Mouse (Mus musculus) gastrocnemius, postnatal 4 days (tissue): ENCODE measurements around the gene Riok1. TPM values are rescaled to one million over a fixed set of nuclear protein-coding genes. Genes with fewer than 3 reads are reported as not detected.
A peak's percentile ranks its signal among the peaks of the same experiment; 100 is the strongest.

Experiments used
- DNase-seq, 2 experiments: peaks; one replicate each; pipeline ENCODE4 v3.0.0; 2021 to 2022; ENCODE audit warnings: low spot score in 2 of 2, mixed read lengths in 2 of 2
- long read RNA-seq, 2 experiments: library from polyadenylated mRNA; stranded (forward); transcript quantifications; one replicate each; pipeline ENCODE4 v2.0.0; 2021
- total RNA-seq, 2 experiments: library from RNA; stranded (reverse); gene quantifications; 2 replicates each; pipeline ENCODE4 v1.2.3; 2021

The Riok1 gene
- total RNA-seq: 10 to 100 TPM; 22.5 to 27.0 TPM
- long read RNA-seq, experiment 1, transcript Riok1-201 (17 exons, 2,738 nt): major isoform, 24 of 29 reads
- long read RNA-seq, experiment 1, partial matches to known transcripts: 1 of 29 reads
- long read RNA-seq, experiment 1, other reads (novel, unspliced or antisense): 3 of 29 reads
- long read RNA-seq, experiment 2, transcript Riok1-201 (17 exons, 2,738 nt): major isoform, 14 of 23 reads
- long read RNA-seq, experiment 2, partial matches to known transcripts: 3 of 23 reads
- long read RNA-seq, experiment 2, other reads (novel, unspliced or antisense): 6 of 23 reads

DNA sequence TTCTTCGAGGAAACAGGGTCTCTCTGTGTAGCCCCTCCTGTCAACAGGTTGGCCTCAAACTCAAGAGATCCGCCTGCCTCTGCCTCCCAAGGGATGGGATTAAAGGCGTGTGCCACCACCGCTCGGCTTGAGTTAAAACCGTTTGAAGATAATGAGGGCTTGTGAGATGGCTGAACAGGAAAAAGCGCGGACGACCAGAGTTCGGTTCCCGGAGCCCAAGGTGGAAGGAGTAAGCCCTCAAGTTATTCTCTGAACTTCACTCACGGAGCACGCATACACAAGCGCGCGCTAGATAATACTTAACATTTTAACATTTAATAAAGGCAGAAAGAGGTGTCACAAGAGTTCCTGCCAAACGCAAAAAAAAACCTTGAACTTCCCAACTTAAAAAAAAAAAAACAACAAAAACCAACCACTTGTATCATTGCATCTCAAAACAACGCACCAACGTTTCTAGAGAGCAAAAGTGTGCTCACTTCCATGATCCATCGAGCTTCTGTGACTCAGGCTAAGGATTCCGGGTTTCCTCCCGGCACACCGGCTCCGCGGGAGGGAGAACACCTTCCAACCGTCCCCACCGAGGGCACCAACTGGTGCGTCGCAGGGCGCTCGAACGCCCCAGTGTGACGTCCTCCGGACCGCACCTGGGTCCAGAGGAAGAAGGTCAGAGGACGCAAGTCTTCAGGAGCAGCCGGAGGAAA lies at the start of gene Riok1:
Gene Riok1, plus strand, starts transcription at position 653 of the 701 bp plus-strand sequence.
- peak in 1 of 2 experiments; percentile 20 for DNase-seq

DNA sequence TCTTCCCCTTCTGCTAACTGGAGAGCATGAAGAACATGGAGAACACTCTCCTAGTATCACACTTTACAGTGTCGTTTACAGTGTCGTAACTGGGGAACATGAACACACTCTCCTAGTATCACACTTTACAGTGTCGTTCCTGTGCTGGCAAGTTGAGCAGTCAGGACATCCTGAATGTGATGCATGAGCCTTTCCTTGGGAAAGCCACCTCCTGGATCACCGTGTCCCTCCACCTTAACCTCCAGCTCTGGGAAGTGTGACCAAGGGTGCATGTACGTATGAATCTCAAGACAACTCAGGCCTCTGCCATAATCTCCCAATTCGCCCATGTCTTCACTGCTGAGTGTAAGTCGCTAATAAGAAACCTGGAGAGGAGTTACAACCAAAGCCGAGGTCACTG lies 47.1 kb upstream of the Riok1 start:
- no peak for DNase-seq

DNA sequence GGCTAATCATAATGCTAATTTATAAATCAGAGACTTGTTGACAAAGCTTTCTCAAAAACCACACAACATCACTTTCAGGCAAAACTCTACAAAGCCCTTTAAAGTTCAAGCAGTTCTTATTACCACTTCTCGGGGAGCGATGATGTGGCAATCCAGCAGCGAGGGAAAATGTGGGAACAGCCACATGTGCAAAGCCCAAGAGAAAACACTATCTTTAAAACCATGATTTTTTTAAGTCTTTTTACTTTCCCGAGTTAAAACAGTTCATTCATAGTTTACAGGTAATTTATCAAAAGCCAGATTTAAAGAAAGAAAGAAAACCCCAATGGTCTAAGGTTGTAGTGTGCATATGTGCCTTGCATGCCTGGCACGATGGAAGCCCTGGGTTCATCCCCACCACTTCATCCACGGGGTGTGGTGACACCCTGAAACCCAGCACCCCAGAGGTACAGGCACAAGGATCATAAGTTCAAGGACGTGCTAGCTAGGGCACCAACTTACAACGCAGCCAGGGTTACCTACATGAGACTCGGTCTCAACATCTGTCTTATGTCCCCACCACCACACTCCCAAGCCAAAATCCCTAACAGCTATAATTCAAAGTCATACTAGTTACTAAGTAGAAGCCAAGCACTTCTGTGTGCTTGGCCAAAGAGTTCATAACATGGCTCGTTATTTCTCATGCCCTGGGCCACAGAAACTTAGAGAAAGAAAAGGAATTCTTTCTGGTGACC lies 44.0 kb upstream of the Riok1 start:
- DNase-seq: no peak

DNA sequence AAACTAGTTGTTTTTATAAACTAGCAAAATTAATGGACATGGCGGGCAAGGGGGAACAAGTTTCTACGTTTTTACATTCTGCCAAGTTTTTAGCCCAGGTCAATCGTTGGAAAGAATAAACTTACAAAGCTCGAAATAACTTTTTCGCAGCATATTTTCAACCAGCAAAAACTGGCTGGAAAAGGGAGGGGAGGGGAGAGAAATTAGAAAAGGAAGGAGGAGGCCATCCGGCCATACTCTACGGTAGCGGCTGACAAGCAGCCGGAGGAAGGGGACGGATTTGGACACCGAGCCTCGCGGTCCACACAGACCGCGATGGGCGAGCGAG lies 43.5 kb upstream of the Riok1 start:
- no peak for DNase-seq

DNA sequence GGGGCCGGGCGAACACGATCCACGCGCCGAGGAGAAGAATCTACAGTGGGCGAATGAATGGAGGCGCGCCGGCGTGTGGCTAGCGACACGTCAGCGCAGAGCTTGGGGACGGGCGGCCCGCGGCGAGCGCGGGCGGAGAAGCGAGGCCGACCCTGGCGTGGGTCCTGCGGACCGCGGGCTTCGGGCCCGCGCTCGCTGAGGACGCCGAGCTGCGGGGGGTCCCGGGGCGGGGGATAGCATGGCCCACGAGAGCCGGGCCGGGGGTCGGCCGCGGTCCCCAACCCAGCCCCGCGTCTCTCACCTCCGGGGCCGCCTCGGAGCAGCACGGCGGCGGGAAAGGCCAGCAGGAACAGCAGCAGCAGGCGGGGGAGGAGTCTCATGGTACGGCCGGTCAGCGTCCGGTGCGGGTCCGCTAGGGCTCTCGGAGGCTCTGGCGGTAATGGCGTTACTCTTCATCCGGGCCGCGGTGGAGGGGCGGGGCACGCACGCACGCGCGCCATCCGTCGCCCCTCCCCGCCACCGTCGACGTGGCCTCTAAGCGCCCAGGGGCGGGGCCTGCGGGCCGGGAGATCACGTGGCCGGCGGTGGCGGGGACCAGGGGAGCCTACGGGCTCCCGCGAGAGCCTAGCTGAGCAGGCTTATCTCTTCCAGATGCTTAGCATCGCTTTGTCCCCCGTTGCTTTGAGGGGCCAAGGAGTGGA lies 42.9 kb upstream of the Riok1 start, which contains the start of gene Ssr1:
Gene Ssr1, minus strand, starts transcription at position 514 of the 701 bp plus-strand sequence.
- peak; percentile 98 to 99 for DNase-seq

DNA sequence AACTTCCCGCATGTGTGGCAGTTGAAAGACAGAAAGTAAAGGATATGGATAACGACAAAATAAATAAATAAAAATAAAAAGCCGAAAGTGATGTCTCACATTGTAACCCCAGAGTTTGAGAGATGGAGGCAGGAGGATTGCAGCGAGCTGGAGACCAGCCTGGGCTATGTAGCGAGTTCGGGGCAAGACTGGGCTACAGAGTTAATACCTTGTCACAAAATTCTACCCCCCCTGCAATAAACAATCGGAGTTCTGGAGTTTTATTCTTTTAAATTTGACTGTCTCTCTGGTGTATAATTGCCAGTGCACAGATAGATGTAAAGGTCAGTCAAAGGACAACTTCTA lies 42.4 kb upstream of the Riok1 start:
- DNase-seq: no peak

DNA sequence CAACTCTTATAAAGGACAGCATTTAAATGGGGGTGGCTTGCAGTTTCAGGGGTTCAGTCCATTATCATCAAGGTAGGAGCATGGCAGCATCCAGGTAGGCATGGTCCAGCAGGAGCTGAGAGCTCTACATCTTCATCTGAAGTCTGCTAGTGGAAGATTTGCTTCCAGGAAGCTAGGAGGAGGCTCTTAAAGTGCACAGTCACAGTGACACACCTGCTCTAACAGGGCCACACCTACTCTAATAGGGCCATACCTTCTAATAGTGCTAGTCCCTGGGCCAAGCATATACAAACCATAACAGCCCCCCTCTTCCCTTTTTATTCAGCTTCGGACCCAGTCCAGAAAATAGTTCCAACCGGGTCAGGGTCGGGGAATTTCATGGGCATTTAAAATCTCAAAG lies 37.1 kb upstream of the Riok1 start:
- DNase-seq: no peak

DNA sequence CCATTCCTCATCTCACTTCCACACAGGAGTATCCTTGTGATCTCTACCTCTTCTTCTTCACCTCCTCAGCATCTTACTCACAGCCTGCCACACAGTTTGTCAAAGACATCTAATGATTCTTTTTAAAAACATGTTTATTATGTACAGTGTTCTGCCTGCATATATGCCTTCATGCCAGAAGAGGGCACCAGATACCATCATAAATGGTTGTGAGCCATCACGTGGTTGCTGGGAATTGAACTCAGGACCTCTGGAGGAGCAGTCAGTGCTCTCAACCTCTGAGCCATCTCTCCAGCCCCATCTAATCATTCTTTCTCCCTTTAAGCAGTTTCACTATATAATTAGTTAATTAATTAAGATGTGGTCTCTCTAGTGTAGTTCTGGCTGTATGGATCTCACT lies 34.3 kb upstream of the Riok1 start:
- DNase-seq: no peak

DNA sequence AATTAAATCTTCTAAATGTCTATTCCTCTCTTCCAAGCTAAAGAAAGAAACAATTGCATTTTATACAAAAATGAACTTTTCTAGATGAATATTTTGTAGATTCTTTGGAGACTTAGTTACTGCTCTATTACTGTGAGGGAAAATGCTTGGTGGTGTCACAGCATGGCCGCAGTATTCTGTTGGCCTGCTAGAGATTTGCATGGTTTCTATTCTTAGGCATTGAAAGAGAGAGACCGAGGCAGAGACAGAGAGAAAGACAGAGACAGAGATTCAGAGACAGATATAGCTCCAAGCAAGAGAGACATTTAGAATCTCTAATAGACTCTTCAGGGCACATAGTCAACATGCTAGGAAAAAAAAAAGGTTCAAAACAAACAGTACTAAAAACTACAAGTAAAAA lies 28.8 kb upstream of the Riok1 start:
- DNase-seq: no peak

DNA sequence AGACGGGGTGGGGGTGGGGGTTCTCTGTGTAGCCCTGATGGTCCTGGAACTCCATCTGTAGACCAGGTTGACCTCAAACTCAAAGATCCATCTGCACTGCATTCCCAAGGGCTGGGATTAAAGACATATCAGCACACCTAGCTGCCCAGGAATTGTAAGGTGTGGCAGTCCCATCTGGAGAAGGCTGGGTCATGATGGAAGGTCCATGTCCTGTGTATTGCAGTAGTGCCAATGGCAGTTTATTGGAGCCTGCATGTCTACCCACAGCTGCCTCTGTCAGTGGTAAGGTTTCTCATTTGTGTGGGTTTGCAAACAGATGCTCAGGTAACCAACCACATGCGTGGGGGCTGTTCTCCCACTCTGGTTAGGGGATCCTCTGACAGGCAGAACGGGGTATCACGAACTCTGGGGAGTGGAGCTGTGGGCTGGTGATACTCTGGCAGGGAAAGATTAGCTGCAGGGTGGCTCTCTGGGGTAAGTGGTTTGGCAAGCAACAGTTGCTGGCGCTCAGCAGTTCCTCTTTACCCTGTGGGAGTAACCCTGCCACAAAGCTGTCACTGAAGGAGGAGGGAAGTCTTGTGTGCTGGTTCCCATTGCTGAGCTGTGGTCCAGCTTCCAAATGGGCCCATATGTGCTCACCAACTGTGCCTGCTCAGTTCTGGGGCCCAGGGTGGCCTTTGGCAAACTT lies 26.9 kb upstream of the Riok1 start:
- no peak for DNase-seq

DNA sequence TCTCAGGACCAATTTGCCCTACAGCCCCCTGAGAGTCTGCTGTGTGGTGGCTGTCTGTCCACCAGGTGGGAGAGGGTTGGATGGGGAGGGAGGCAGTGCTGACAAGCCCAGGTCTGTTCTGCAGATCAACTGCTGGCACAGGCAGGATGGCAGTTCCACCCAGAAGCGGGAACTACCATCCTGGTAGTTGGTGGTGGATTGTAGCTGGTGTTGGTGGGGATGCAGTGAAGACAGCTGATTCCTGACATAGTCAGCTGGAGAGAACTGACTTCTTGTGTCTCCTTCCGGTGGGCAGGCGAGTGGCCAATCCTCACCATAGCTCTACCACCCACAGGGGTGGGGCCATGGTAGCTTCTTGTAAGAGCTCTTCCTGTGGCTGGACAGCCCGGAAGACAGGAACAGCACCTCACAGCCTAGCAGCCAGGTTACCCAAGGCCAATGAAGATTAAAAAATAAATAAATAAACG lies 26.3 kb upstream of the Riok1 start:
- no peak for DNase-seq

DNA sequence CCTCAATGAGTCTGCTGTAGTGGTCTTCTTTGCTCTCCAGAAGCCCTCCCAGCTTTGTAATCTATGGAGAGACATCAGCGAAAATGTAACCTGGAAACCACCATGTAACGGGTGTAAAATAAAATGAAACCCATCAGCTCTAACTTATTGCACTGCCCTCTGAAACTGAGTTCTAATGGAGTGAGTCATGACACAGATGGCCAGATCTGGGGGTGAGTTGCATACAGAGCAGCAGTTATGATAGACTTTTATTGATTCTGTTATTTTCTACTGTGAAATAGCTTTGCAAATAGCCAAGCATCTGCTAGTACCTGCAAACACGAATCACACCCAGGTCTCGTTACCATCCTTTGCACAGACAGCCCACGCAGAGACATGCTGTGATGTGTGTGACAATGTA lies 24.4 kb upstream of the Riok1 start:
- no peak for DNase-seq

DNA sequence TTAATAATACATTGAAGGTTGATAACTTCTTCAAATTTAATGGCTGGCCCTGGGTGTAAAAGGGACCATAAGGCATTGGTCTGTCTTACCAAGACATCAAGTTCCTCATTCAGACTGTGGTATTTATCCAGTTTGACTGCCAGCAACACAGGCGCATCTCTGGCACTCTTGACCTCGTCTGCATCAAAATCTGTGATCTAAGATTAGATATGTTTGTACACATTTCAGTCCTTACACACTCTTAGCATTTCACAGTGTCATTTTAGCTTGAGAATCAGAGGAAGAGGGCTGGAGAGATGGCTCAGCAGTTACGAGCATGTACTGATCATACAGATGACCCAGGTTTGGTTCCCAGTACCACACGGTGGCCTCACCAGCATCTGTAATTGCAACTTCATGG lies 21.2 kb upstream of the Riok1 start:
- DNase-seq: no peak

DNA sequence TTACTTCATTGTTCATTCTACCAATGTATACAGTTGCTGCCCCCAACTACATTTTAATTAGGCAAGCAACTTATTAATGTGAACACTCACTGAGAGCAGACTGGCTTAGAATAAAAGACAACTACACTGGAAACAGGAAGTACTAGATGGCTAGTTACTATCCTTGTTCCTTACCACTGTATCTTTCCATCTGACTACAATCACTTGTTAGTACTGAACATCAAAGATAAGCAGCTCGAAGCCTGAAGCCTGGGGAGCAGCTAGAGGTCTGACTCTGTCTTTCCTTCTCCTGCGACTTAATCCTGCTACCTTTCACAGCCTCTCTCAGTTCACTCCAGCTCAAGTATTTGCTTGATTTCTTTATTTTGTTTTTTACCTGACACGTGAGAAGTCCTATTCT lies 18.0 kb upstream of the Riok1 start:
- DNase-seq: no peak

DNA sequence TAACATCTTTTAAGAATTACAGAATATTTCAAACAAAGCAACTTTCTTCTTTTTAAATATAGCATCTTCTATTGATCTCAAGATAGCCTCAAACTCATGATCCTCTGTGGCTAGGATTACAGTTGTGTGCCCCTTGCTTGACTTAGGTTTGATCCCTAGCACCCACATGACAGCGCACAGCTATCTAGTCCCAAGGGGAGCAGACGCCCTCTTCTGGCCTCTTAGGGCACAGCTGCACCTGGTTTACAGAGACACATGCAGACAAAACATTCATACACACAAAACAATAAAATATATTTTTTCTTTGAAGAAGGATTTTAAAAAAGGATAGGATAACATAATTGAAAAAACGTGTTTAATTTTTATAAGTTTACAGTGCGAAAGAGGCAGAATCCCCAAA lies 10.9 kb upstream of the Riok1 start:
- no peak for DNase-seq

DNA sequence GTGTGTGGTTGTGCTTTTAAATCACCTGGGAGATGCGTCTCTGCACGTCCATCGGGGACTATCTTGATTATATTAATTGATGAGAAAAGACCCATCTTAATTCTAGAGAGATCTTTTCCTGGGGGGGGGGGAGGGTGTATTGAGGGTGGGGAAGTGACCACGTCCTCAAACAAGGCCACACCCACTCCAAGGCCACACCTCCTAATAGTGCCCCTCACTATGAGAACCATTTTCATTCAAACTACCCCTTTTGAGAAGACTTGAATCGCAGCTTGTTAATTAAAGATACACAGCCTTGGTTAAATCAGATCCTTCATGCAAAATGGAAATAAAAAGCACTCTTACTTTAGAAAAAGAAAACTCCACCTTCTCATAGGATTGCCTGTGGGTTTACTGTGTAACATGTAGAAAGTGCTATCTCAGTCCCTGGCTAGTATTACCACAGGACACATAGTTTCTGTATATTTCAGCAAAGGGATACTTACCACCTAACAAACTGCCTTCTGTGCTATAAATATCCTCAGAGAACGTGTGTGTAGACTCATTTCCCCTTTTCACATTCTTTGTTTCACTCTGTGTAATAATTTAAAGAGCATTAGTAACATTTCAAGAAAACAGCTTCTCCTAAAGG lies 9.1 kb upstream of the Riok1 start:
- DNase-seq: no peak

DNA sequence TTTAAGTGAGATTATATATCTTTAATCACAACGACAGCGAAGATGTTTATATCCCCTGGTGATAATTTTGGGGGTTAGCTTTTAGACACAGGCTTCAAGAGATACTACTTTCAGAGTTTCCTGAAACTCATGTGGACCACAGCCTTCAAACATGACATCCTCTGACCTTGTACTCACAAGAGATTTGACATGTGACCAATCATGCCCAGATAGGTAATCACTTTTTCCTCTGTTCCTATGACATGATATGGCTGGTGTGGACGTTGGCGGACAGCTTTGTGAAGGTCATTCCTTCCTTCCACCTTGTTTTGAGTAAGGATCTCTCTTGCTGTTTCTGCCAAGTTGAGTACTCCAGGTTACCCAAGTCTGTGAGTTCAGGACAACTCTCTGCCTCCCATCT lies 8.4 kb upstream of the Riok1 start:
- no peak for DNase-seq

DNA sequence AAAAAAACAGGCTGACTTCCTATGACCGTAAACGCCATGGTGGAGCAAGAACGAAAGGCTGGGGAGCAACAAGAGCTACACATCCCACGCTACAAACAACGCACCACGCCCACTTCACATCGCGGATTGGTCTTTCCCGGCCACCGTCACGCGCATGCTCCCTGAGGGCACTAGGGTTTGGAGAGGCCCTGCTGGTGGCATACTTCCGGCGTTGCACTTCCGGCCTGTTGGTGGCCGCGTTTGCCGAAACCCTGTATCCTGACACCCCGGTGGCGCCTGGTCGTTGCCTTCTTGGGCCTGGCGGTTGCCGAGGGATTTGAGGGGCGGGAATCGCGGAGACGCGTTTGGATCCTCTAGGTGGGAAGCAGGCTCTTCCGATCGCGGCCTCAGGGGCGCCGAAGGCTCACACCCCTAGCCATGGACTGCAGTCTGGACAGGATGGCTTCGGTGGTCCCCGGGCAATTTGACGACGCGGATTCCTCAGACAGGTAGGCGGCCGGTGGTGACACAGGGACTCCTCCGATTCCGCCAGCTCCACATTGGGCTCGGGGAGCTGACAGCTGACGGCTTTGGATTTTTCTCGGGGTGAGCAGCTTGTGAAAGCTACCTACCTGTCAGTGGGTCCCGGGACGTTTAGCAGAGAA lies 371 bp downstream of the Riok1 start, which contains the start of gene Cage1:
Gene Cage1, minus strand, starts transcription at position 26 of the 644 bp plus-strand sequence.
- peak; percentile 92 to 96 for DNase-seq

DNA sequence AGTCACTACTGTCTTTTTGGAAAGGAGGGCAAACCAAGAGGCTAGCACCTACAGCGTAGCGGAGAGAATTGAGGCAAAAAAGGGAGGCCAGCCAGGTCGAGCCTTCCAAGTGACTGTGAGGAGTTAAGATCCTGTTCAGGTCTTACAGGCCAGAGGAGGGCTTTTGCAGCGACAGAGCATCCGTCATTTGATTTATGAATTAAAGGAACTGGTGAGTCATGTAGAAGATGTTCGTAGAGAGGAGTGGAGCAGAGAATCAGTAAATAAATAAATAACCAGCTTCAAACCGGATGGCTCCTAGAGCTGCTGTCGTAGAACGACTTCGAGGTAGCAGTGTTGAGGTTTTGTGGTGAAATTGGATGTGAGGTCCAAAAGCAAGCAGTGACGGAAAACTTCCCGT lies 1.0 kb downstream of the Riok1 start:
- no peak for DNase-seq

DNA sequence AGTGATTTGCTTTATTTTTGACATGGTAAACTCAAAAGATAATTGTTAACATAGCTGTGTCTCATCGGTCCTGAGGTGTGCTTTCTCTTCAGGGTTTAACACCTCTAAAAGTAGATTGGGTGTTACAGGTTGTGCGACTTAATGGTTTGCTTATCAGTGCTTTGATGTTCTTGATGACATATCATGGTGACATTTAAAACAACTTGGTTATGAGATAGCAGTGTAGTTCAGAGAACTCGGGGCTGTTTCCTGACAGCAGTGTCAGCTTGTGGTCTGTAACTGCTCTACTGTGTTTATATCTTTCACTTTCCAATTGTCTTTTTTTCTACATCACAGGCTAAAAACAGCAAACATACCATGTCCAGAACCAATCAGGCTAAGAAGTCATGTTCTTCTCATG lies 13.1 kb downstream of the Riok1 start:
- no peak for DNase-seq
